Mouse (Mus musculus): ENCODE measurements around the gene Kcnj9.

Kcnj9 gene

DNA sequence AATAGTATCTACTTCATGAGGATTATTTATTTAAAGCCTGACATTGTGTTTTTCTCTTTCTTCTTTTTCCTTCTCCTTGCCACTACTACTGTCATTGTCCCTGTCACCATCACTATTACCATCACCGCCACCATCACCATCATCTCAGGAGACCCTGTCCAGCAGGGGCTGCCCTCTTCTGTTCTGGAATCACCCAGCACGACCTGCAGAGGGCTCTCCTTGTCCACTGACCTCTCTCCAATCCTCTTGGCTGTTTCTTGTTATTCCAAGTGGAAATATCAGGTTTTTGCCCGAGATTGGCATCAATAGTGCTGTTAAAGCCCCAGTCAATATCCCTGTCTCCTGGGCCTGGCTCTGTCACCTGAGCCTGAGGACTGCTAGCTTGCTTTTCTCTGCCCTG is 4.4 kb upstream of the Kcnj9 start:
- no peak for DNase-seq (ENCODE audit: low read depth, low spot score)

GRCm38 (mm10) chr1:172332925-172333324 is 3.8 kb upstream of the Kcnj9 start:
- DNase-seq (ENCODE audit: low read depth, low spot score) = no peak

DNA sequence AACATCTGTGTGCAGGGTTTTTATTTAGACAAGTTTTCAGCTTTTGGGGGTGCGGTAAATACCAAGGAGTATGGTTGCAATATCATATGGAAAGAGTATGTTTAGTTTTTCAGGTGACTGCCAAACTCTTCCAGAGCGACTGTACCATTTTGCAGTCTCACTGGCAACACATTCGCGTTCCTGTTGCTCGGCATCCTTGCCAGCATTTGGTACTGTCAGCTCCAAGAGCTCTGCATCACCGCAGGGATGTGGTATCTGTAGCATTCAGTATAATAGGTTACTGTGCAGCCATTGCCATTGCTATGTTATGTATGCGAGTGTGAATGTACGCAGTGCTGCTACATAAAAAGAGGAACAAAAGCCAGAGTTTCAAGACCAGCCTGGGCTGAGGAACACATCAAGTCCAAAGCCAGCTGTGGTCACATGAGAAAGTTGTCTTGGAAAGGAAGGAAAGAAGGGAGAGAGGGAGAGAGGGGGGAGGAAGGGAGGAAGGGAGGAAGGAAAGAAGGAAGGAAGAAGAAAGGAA is 2.4 kb upstream of the Kcnj9 start:
- no peak for DNase-seq (ENCODE audit: low read depth, low spot score)

DNA sequence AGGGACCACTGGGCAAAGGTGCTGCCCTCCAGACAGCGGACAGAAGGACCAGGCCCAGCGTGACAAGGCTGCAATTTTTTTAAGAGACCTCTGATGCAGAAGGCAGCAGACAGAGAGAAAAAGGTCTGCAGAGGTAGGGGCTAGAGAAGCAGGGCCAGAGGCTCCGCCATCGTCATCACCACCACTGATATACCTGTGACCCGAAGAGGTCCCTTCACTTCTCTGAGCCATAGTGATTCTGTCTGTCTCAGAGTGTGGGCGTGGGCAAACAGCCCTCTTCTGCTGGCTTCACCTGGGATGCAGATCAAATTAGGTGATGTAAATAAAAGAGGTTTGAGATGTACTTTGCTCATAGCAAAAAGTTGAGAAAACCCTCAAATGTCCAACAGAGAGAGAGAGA is 498 bp upstream of the Kcnj9 start:
- no peak for DNase-seq (ENCODE audit: low read depth, low spot score)

GRCm38 (mm10) chr1:172328461-172328860 is 657 bp downstream of the Kcnj9 start:
- no peak for DNase-seq (ENCODE audit: low read depth, low spot score)

GRCm38 (mm10) chr1:172328041-172328440 is 1.1 kb downstream of the Kcnj9 start:
- DNase-seq (ENCODE audit: low read depth, low spot score) = no peak

GRCm38 (mm10) chr1:172327206-172328001 is 1.7 kb downstream of the Kcnj9 start:
- DNase-seq (ENCODE audit: low read depth, low spot score) = no peak

GRCm38 (mm10) chr1:172326684-172327083 is 2.4 kb downstream of the Kcnj9 start:
- no peak for DNase-seq (ENCODE audit: low read depth, low spot score)

- DNase-seq (ENCODE audit: low read depth, low spot score) = peak; percentile 64
Measured at GRCm38 (mm10) chr1:172325680-172326535, 3.2 kb downstream of the Kcnj9 start.

DNA sequence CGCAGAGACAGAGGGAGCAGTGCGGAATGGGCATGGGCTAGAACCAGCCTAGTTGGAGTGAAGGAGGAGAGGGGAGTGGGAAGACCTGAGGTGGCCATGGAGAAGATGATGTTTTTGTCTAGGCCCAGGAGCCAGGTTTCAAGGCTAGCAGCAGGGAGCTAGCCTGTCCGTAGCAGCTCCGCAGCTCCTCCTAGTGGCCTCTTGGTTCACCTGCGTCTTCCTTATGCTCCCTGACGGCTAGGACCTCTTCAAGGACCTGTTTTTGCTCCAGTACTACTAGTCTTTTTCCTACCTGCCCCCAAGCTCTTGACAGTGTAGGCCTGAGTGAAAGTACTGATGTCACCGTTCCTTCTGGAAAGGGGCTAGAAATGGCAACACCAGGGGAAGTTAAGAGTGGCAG is 4.4 kb downstream of the Kcnj9 start:
- peak; percentile 61 for DNase-seq (ENCODE audit: low read depth, low spot score)

- DNase-seq (ENCODE audit: low read depth, low spot score) = no peak
Measured at GRCm38 (mm10) chr1:172323801-172324359, 5.2 kb downstream of the Kcnj9 start.

DNA sequence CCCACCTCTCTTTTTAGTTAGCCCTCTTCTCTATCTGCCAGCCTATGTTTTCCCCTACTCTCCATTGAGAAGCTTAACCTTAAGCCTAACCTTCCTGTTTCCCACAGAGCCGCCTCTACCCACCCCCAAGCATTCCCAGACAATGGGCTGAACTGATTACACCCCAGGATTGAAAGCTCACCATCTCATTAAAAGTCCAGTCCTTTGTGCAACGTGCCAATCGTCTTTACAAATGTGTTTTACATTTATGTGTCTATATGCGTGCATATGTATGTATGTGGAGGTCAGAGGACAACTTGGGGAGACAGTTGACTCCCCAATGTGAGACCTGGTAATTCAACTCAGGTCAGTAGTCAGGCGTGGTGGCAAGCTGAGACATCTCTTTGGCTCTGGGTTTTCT is 5.8 kb downstream of the Kcnj9 start:
- DNase-seq (ENCODE audit: low read depth, low spot score) = no peak

GRCm38 (mm10) chr1:172322725-172323124 is 6.4 kb downstream of the Kcnj9 start:
- no peak for DNase-seq (ENCODE audit: low read depth, low spot score)

- no peak for DNase-seq (ENCODE audit: low read depth, low spot score)
Measured at GRCm38 (mm10) chr1:172319921-172320411, 9.2 kb downstream of the Kcnj9 start.

DNA sequence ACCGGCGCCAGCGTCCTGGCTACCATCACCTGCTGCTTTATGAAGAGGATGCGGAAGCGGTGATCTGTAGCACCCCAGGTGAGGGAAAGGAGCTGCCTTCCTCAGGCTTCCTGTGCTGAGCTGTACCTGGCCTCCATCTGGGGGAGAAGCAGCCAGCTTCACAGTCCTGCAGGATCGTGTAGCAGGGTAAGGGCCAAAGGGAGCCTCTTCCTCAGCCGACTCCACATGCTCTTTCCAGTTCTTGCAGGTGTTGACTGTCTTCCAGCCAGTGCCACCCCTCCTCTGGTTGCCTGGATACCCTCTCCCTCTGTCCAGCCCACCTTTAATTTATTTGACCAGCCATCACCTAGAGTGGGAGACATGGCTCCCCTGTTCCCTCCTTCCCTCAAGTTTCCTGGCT is 9.8 kb downstream of the Kcnj9 start:
- no peak for DNase-seq (ENCODE audit: low read depth, low spot score)

DNA sequence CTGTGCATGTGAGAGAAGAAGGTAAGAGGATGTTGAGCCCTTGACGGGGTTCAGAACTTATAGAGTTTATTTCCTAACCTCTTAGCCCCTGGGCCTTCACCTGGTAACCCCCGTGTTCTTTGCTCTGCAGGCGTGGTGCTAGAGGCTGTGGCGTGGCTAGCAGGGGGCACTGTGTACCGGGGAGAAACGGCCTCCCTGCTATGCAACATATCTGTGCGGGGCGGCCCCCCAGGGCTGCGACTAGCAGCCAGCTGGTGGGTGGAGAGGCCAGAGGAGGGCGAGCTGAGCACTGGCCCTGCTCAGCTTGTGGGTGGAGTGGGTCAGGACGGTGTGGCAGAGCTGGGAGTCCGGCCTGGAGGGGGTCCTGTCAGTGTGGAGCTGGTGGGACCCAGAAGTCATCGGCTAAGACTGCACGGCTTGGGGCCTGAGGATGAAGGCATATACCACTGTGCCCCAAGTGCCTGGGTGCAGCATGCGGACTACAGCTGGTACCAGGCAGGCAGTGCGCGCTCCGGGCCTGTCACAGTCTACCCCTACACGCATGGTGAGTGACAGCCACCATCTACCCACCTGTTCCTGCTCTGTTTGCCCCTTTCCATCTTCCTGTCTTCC is 10.6 kb downstream of the Kcnj9 start:
- no peak for DNase-seq (ENCODE audit: low read depth, low spot score)

GRCm38 (mm10) chr1:172317946-172318345 is 11.2 kb downstream of the Kcnj9 start:
- DNase-seq (ENCODE audit: low read depth, low spot score) = no peak

DNA sequence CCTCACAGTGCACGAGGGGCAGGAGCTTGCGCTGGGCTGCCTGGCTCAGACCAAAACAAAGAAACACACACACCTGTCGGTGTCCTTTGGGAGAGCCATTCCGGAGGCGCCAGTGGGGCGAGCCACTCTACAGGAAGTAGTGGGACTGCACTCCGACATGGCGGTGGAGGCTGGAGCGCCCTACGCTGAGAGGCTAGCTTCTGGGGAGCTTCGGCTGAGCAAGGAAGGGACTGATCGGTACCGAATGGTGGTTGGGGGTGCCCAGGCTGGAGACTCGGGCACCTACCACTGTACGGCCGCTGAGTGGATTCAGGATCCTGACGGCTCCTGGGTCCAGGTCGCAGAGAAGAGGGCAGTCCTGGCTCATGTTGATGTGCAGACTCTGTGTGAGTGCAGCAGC is 11.7 kb downstream of the Kcnj9 start:
- no peak for DNase-seq (ENCODE audit: low read depth, low spot score)

DNA sequence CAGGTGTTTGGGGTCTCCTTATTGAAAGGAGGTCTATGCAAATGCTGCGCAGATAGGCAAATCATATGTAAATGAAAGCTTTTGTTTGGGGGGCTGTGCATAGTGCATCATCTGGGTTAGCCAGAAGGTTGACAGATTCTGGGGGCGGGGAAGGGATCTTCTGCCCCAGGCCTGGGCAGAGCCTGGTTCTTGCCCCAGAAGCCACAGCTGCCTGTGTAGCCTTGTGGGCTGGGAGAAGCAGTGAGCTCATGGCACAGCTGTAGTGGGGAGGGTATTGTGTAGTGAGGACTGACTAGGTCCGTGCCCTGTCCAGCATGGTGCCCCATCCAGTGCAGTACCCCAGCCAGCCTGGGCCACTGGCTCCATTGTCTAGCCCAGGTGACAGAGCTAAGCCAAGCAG is 14.2 kb downstream of the Kcnj9 start:
- DNase-seq (ENCODE audit: low read depth, low spot score) = no peak

DNA sequence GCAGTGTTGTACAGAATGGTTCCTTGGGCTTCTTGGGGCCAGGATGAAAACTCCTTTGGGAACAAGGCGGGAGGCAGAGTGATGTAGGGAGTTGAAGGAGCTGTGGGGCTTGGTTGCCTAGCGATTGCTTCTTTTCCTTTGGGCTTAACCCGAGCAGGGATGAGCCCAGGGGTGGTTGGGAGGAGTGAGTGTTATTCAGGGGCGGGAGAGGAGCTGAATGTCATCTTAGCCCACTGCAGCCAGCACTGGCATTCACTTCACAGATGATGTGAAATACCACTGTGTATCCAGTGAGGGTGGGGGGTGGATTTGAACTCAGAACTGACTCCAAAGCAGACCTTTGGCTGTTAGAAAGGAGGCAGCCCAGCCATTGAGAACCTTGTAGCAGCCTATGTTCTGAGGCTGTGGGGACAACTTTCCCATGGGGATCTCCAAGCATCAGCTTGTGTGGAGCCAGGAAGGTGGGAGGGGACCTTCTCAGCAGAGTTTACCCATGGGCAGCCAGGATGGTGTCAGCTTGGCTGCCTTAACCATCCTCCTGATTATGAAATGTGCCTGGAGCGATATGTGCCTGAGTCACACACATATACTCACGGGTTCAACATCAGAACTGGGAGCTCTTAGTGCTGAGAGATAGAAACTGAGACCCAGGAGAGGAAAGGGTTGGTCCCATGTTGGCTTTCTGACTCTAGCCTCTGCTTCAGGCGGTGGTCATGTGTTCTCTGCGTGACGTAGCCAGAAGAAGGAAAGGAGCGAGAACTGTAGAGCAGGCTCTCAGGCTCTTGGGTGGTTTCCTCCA is 15.3 kb downstream of the Kcnj9 start:
- DNase-seq (ENCODE audit: low read depth, low spot score) = no peak
